Mouse (Mus musculus): Measurements from ENCODE around the gene Tbc1d9. TPM values are rescaled to one million over a fixed set of nuclear protein-coding genes. Genes with fewer than 3 reads are reported as not detected.

Gene Tbc1d9
- polyA plus RNA-seq (2012; rRNA removed) = 9.0 and 13.2 TPM in 2 replicates

GRCm38 (mm10) chr8:83165235-83165930, at the start of gene Tbc1d9:
Gene Tbc1d9, plus strand, starts transcription at chr8:83165352.

GRCm38 (mm10) chr8:83165931-83166867, 1.0 kb downstream of the Tbc1d9 start, which contains the start of gene Gm10645:
Gene Gm10645, minus strand, starts transcription at chr8:83166170.

GRCm38 (mm10) chr8:83290176-83290575, 125.0 kb downstream of the Tbc1d9 start, which contains the start of gene Ucp1:
Gene Ucp1, plus strand, starts transcription at chr8:83290352.

Other genes with a start within 250 kb of the Tbc1d9 start
- gene Gm10645, start 818 bp downstream of the Tbc1d9 start, polyA plus RNA-seq (2012; rRNA removed) = 0.87 and 1.8 TPM in 2 replicates
- gene Ucp1, start 125.0 kb downstream of the Tbc1d9 start, polyA plus RNA-seq (2012; rRNA removed) = 0.38 and 2.6 TPM in 2 replicates
- gene Elmod2, start 167.1 kb downstream of the Tbc1d9 start, polyA plus RNA-seq (2012; rRNA removed) = 0.13 and 0.37 TPM in 2 replicates
- gene Mgat4d, start 183.1 kb downstream of the Tbc1d9 start, polyA plus RNA-seq (2012; rRNA removed) = not detected in 2 replicates
- 0.03 TPM in 1 of 2 replicates, not detected in the other for gene Clgn, start 224.5 kb downstream of the Tbc1d9 start, polyA plus RNA-seq (2012; rRNA removed)

Measured in stomach, adult 2 months (tissue).